Mouse (Mus musculus): ENCODE results near the gene Gcnt3.
A peak's percentile ranks its signal among the peaks of the same experiment; 100 is the strongest.

Gcnt3 gene

GRCm38 (mm10) chr9:70037988-70038387, at the start of gene Gcnt3:
TSS of gene Gcnt3 (minus strand) at chr9:70038088.
- no peak for DNase-seq

- DNase-seq, result no peak
Measured at GRCm38 (mm10) chr9:70087379-70087778, 49.5 kb upstream of the Gcnt3 start.

- DNase-seq, result no peak
Measured at GRCm38 (mm10) chr9:70086091-70086490, 48.2 kb upstream of the Gcnt3 start.

- DNase-seq, result peak in 1 of 2 experiments; percentile 56
Measured at GRCm38 (mm10) chr9:70084107-70084506, 46.2 kb upstream of the Gcnt3 start.

GRCm38 (mm10) chr9:70082357-70083204, 44.7 kb upstream of the Gcnt3 start:
- no peak for DNase-seq

- no peak for DNase-seq
Measured at GRCm38 (mm10) chr9:70081767-70082166, 43.9 kb upstream of the Gcnt3 start.

GRCm38 (mm10) chr9:70080976-70081375, 43.1 kb upstream of the Gcnt3 start:
- DNase-seq, result no peak

- no peak for DNase-seq
Measured at GRCm38 (mm10) chr9:70080027-70080800, 42.3 kb upstream of the Gcnt3 start.

- no peak for DNase-seq
Measured at GRCm38 (mm10) chr9:70078034-70078433, 40.1 kb upstream of the Gcnt3 start.

- DNase-seq, result no peak
Measured at GRCm38 (mm10) chr9:70077170-70077569, 39.3 kb upstream of the Gcnt3 start.

- DNase-seq, result no peak
Measured at GRCm38 (mm10) chr9:70072387-70072786, 34.5 kb upstream of the Gcnt3 start.

- no peak for DNase-seq
Measured at GRCm38 (mm10) chr9:70069961-70070435, 32.1 kb upstream of the Gcnt3 start.

- no peak for DNase-seq
Measured at GRCm38 (mm10) chr9:70067497-70067896, 29.6 kb upstream of the Gcnt3 start.

GRCm38 (mm10) chr9:70062012-70062411, 24.1 kb upstream of the Gcnt3 start:
- no peak for DNase-seq

GRCm38 (mm10) chr9:70053411-70053810, 15.5 kb upstream of the Gcnt3 start:
- no peak for DNase-seq

GRCm38 (mm10) chr9:70052730-70053129, 14.8 kb upstream of the Gcnt3 start:
- DNase-seq, result no peak

GRCm38 (mm10) chr9:70049839-70050238, 12.0 kb upstream of the Gcnt3 start:
- no peak for DNase-seq

GRCm38 (mm10) chr9:70049416-70049783, 11.5 kb upstream of the Gcnt3 start:
- peak in 1 of 2 experiments; percentile 22 for DNase-seq

GRCm38 (mm10) chr9:70048751-70049415, 11.0 kb upstream of the Gcnt3 start:
- peak in 1 of 2 experiments; percentile 24 for DNase-seq

GRCm38 (mm10) chr9:70048280-70048679, 10.4 kb upstream of the Gcnt3 start:
- no peak for DNase-seq

- DNase-seq, result no peak
Measured at GRCm38 (mm10) chr9:70047839-70048238, 10.0 kb upstream of the Gcnt3 start.

GRCm38 (mm10) chr9:70046255-70046654, 8.4 kb upstream of the Gcnt3 start:
- no peak for DNase-seq

- no peak for DNase-seq
Measured at GRCm38 (mm10) chr9:70044865-70045264, 7.0 kb upstream of the Gcnt3 start.

All from lung, postnatal 4 days (tissue).